Mouse (Mus musculus): ENCODE measurements around the gene Cntnap5c.

The Cntnap5c gene

DNA sequence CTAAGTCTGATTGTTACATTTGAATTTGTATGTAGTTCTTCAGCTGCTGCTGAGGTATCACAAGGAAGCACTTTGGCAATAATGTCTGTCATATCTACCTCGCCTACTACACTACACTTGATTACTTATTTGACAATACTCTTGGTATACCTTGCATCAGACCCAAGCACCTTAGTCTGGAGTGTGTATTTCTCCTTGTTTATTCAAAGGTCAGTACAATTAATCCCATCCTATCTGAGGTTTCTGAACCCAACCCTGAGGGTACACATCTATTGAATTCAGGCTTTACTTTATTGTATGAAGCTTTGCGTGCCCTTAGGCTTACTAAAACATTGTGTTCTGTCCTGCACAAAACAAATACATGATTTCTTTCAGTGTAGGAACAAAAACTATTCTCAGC, 235.1 kb downstream of the Cntnap5c start:
- no peak for DNase-seq

DNA sequence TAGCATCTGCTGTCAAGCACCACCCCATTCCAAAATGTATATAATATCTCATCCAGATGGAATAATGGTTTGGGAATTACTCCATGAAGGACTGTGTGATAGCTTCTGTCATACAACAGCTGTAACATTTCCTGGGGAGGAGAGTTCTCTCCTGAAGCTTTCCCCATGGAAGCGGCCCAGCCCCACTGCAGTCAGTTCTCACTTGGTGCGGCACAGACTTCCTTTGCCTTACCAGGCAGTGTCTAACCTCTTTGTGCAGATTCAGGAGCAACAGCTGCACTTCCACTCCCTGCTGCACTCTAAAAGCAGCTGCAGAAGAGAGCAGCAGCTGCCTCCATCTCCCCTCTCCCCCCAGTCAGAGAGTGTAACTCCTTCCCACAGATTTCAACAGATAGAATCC, 271.8 kb downstream of the Cntnap5c start:
- no peak for DNase-seq

DNA sequence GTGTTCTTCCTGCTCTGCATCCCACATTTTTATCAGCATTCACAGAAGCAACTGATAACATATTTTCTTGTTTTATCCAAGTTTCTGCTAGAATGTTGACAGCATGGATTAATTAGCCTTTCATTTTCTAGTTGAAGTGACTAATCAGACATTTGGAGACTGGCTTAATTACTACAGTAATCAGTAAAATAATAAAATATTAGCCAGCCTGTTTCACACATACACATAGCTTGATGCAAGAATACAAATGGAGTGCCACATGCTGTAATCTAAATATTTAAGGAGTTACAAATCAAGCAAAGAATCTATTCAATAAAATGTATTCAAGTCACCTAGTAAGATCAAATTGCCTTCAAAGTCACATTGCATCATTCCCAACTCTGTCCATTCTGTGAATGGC, 275.8 kb downstream of the Cntnap5c start:
- DNase-seq = no peak

DNA sequence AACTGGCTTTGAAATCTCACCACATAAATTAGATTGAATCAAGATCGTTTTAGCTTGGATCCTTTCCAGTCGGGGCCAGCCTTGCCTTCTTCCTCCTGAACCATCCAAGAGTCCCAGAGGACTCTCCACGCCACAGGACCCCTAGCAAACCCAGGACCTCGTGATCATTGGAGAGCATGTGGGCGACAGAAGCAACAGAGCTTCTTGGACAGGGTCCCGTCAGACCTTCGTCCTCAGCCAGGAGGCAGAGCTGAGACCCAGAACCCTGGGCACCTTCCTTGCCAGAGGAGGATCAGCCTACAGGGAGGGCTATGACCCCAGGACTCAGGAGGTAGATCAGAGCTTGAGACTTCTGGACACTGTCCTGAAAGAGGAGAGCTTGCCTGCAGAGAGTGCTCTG, 300.5 kb downstream of the Cntnap5c start:
- DNase-seq = no peak

DNA sequence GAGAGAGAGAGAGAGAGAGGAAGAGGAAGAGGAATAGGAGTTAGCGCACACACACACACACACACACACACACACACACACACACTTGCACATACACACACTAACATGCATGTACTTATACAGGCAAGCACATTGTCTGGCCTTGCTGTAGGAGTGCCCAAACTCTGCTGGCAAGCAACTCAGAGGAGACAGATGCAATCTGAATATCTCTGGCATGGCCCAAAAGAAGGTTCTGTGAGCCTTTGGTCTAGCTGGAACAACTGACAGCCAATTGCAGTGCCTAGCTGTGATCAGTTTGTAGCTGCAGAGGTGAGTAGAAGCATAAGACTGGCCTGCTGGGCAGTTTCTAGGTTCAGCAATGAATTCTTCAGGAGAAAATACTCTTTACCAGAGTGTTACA, 313.3 kb downstream of the Cntnap5c start:
- DNase-seq = no peak

DNA sequence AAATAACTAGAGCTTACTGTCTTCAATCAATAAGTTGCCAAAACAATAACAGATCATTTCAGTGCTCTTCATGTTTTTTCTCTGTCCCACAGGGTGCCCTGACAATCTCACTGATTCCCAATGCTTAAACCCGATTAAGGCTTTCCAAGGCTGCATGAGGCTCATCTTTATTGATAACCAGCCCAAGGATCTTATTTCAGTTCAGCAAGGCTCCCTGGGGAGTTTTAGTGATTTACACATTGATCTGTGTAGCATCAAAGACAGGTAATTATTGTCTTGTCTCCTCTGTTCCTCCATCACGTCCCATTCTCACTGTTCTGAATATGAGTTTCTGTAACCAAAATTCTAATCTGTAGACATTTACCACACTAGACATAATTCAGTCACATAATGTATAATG, 335.1 kb downstream of the Cntnap5c start:
- no peak for DNase-seq

DNA sequence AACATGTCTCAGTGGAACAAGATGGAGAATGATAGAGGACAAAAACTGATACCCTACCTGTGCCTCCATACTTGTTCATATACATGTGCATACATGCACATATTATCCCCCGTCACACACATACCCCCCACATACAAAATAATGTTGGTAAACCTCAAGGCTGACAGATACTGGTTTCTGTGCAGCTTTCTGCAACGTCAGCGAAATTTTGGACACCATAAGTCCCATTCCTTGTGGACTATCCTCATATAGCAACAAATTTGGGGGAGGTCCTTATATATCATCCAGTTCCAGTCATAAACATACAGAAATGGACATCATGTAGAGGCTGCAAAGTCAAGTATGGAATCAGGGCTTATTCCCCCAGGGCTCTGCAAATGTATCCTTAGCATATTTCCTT, 338.5 kb downstream of the Cntnap5c start:
- no peak for DNase-seq

DNA sequence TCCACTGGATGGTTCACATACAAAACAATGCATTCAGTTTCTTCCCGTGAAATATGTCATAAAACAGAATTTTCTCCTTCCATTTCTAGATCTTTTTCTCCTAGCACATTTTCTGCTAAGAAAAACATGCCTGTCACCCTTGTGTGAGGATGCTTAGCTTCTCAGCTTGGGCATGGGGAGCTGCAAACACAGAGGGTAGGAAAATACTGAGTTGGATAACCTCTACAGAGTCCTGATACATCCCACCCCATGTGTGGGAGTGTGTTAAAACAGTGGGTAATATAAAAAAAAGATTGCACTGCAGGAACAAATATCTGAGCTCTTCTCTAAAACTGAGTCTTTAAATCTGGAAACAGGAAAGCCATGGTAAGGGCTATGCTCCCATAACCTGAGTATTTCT, 339.0 kb downstream of the Cntnap5c start:
- no peak for DNase-seq

DNA sequence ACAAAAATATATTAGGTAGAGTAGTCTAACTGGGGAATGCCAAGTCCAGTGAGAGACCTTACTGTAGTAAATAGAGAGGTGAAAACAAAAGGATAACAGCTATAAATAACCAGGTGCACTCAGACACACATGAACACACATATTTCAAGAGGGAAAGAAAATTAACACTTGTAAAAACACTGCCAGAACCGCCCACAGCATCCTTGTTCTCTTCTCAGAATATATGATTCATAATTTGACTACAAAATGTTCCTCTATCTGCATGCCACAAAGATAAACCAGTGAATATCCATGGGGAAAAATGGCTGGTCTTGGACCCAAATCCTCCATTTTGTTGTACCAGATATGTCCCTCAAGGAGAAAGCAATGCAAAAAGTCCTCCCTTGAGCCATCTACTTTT, 417.8 kb downstream of the Cntnap5c start:
- no peak for DNase-seq

DNA sequence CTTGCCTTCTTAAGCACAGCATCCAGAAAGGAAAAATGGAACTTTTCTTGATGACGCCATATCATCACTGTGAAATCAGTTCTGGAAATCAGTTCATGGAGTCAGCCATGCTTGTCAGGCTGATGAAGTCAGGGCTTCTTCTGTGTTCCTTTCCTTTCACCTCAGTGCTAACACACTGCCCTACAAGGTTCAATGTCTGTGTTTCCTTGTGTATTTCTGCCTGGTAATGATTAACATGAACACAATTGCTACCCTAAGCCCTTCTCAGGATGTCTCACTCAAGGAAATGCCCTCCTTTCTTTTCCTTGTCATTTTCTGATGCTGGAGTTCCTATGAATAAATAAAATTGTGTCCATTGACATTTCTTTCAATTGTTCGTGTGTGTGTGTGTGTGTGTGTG, 431.8 kb downstream of the Cntnap5c start:
- DNase-seq = no peak

DNA sequence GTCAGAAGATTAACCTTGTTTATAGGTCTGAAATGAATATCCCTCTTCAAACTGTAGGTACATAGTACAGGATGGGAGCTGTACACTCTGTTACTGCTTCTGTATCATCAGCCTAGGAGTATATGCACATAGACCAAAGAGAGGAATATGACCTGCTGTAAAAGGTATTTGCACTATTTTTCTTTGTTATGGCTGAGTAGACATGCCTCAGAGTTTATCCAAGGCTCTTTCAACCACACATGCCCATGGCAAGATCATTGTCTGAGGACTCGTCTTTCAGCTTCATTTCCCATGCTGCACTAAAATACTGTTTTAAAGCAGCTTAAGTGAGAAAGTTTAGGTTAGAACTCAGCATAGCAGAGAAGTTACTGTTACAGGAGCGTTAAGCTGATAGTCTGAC, 498.7 kb downstream of the Cntnap5c start:
- DNase-seq = no peak

DNA sequence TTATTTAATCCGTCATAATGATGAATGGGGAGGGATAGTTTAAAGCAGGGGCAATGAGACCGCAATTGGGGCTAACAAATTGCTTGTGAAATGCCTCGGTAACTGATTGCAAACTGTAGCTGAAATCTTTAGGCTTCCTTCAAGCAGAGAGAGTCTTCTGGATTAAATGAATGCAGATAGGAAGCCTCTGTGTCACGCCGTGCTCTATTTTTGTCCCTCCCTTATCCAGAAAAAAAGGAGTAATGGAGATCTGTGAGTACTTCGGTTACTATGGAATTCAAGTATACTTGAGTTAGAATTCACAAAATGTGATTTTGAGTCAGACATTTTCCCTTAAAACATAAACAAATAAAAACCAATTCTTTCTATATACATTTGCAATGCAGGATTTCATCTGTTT, 581.9 kb downstream of the Cntnap5c start:
- no peak for DNase-seq

DNA sequence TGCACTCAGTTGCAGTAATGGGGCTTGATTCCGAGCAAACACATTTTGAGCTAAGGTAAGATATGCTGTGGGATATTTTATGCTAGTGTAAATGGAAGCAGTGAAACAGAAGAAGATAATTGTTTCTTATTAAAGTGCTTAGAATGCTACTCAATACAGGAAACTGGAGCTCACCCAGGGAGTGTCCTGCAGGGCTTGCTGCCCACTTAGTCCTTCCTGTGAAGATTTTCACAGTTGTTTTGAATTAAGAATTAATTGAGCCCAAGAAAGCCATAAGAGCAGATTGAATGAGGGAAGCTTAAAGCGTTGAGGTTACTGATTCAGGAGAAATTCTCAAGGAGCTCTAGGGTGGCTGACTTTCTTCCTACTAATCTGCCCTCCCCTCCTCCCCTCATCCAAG, 586.9 kb downstream of the Cntnap5c start:
- DNase-seq = no peak

DNA sequence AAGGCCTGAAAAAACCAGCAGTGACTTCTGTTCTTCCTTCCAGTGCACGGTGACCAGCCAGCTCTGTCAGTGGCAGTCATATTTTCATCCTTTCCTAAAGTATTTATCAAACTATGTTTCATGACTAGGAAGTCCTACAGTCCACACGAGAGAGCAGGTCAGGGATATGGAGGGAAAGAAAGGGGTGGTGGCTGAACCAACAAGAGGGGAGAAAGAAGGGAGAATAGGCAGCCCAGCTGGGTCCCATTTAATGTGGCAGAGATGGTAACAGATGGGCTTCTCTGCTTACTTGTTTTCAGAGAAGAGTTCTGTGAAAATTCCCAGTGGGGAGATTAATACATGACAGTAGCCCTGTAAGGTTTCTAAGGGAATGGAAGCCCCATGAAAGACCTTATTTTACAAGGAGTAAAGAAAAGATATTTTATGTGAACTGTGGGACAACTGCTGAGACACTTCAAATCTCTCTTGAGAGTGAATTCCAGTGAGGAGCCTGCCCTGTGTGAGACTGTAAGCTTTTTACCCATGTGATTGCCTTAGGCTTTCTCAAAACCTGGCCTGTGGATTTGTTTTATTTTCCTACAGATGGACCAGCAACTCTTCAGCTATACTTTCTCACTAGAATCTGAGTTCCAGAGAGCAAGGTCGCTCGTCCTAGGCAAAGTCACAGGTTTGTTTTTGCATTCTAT, 594.4 kb downstream of the Cntnap5c start:
- DNase-seq = no peak

DNA sequence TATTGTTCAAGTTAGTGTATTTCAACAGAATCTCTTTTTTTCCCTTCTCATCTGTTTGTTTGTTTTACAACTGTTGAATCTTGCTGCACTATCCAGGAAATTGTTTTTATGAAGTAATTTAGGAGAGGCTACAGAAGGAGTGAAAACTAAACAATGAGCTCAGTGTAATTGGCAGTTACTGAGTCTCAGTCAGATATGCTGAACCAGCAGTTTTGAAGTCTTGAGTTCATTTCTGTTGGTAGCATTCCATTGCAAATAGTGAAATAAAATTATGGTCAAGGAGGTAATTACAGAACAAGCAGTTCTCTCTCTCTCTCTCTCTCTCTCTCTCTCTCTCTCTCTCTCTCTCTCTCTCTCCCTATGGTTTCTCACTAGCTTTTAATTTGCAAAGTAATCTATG, 600.7 kb downstream of the Cntnap5c start:
- no peak for DNase-seq

DNA sequence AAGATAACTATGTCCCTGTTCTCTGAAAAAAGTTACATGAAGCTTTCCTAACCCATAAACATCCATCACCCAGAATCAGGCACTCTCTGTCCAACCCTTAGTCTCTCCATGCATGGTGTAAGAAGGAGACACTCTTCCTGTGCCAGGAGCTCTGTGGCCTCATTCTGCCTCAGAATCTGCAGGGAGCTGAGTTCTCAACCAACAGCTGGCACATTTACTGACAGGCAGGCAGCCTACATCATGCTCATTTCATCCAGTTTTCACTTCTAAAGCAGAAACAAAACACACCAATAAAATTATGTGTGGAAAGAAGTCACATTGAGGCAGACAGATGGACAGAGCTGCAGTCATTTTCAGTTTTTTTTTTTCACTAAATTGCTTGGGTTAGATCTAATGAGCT, 638.4 kb downstream of the Cntnap5c start:
- DNase-seq = no peak

DNA sequence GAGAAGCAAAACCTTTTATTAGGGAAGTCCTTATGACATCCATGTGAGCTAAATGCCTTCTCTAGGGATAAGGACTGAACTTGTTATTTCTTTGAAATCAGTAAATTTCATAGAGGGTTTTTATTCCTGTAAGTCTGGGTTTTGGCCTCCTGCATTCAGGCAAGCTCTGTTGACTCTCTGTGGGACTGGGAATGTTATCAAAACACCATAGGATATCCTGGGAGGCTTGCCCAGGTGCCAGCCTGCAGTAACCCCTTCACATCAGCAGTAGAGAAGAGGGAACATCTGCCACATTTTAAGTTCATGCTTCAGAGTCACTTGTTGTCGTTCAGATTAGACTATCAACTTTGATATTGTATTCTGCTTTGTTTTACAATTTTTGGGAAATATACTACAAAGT, 639.4 kb downstream of the Cntnap5c start:
- DNase-seq = no peak

DNA sequence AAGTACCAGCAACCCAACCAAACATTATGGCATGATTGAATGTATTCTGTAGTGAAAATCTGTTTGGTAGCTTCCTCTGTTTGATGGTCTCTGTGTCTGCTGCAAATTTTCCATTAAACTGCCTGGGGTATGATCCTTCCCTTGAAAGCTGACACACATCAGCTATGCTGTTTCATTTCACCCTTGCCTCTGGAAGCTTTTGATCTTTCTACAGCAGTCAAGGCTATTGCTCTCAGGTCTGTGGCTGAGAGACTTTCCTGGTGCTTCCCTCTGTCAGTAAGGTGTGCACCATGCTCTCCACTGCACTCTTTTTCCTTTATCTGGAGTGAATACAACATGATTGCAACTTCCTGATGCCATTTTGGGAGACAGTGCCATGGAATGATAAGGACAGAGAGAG, 668.1 kb downstream of the Cntnap5c start:
- no peak for DNase-seq
